10 mouse cellular contexts compared by ENCODE assay signal in genomic region chr2:180952731-180953171, GRCm38 (mm10). TPM values are rescaled to one million over a fixed set of nuclear protein-coding genes. Genes with fewer than 3 reads are reported as not detected.
DNase-seq lines count a peak whose midpoint lies in the region; ATAC-seq lines count a peak whose summit lies in the region.
"Had no signal": no experiment of that assay in that cellular context is flagged by ENCODE, and none has a peak within 500 bp of the region (broad histone marks: within the 10 kb centered on the region; RNA-seq: fewer than 3 reads in every experiment).

No protein-coding gene starts in this region.

- ATAC-seq in heart, embryonic 15.5 days (replicated peaks; ENCODE audit: insufficient number of reproducible peaks, insufficient read depth, low FRiP score, low read depth): no peak; the same call in 1 of the 2 replicates
- peak; percentile 51 for ATAC-seq in forebrain, embryonic 14.5 days
- ATAC-seq in limb, embryonic 11.5 days (ENCODE audit: insufficient number of reproducible peaks, low FRiP score, low TSS enrichment, low read depth): no peak

- peak overlapping the region; percentile 62 for H3K4me3 ChIP-seq in heart, embryonic 15.5 days
- peak overlapping the region; percentile 65 for H3K4me3 ChIP-seq in forebrain, embryonic 14.5 days (ENCODE audit: low read depth, low read length)
- H3K4me3 ChIP-seq in limb, embryonic 11.5 days (ENCODE audit: low read depth, low read length): no peak overlapping the region
- H3K4me3 ChIP-seq: erythroblast, embryonic 14.5 days had no signal

- no peak for DNase-seq in heart, adult 8-10 months (ENCODE audit: low spot score)
- peak; percentile 57 for DNase-seq in R1 (ENCODE audit: low read depth, low spot score)
- peak; percentile 77 for DNase-seq in forebrain, embryonic 14.5 days (ENCODE audit: low spot score)
- DNase-seq in limb, embryonic 11.5 days (ENCODE audit: low spot score): peak; percentile 34
- DNase-seq in thymus, postnatal 10 days (ENCODE audit: low spot score in 2 of 2): no peak
- DNase-seq in B cell, adult 2 months: no peak
- DNase-seq in yolk sac, embryonic 10.5 days (ENCODE audit: low spot score): no peak

- peaks cover 33% of the 10 kb centered on the region for H3K27me3 ChIP-seq in heart, embryonic 15.5 days
- H3K27me3 ChIP-seq in forebrain, embryonic 14.5 days (replicated peaks; ENCODE audit: control insufficient read depth, insufficient read depth, low read length): no peaks in the 10 kb centered on the region
- peaks cover 8% of the 10 kb centered on the region for H3K27me3 ChIP-seq in limb, embryonic 11.5 days (ENCODE audit: control insufficient read depth, insufficient read depth, low read length)

- peak overlapping the region; percentile 91 for H3K4me2 ChIP-seq in heart, embryonic 15.5 days
- H3K4me2 ChIP-seq in forebrain, embryonic 14.5 days (ENCODE audit: low read length): peak overlapping the region; percentile 76
- no peak overlapping the region for H3K4me2 ChIP-seq in limb, embryonic 11.5 days (ENCODE audit: low read depth, severe bottlenecking)

- no peaks in the 10 kb centered on the region for H3K36me3 ChIP-seq in heart, embryonic 15.5 days
- H3K36me3 ChIP-seq in forebrain, embryonic 14.5 days (ENCODE audit: control insufficient read depth, insufficient read depth, low read length): no peaks in the 10 kb centered on the region
- no peaks in the 10 kb centered on the region for H3K36me3 ChIP-seq in limb, embryonic 11.5 days (ENCODE audit: control insufficient read depth, insufficient read depth, low read length)

- peak overlapping the region; percentile 70 for H3K27ac ChIP-seq in heart, embryonic 15.5 days
- H3K27ac ChIP-seq in forebrain, embryonic 14.5 days (ENCODE audit: low read depth, low read length): peak overlapping the region; percentile 88
- no peak overlapping the region for H3K27ac ChIP-seq in limb, embryonic 11.5 days (replicated peaks; ENCODE audit: low read depth, low read length)
- H3K27ac ChIP-seq: macrophage had no signal

- H3K9ac ChIP-seq in heart, embryonic 15.5 days: no peak overlapping the region
- H3K9ac ChIP-seq in forebrain, embryonic 14.5 days (ENCODE audit: low read length): peak overlapping the region; percentile 32; the same call in 1 of the 2 replicates
- H3K9ac ChIP-seq in limb, embryonic 11.5 days (ENCODE audit: low read length): no peak overlapping the region; the same call in 1 of the 2 replicates

- WGBS in heart, embryonic 15.5 days: 24% methylated on average over 9 of the region's 9 CpGs
- WGBS in forebrain, embryonic 14.5 days: 2% methylated on average over 9 of the region's 9 CpGs
- WGBS in limb, embryonic 11.5 days: 15% methylated on average over 9 of the region's 9 CpGs

- peaks cover 31% of the 10 kb centered on the region for H3K4me1 ChIP-seq in heart, embryonic 15.5 days (replicated peaks)
- H3K4me1 ChIP-seq in forebrain, embryonic 14.5 days (ENCODE audit: control insufficient read depth, insufficient read depth, low read length): peaks cover 23% of the 10 kb centered on the region
- H3K4me1 ChIP-seq in limb, embryonic 11.5 days (ENCODE audit: control insufficient read depth, insufficient read depth, low read length): 0 out of 2 replicates have a peak, but pooled peaks cover 7% of the 10 kb centered on the region

- H3K9me3 ChIP-seq in heart, embryonic 15.5 days (replicated peaks): no peaks in the 10 kb centered on the region
- H3K9me3 ChIP-seq in forebrain, embryonic 14.5 days (replicated peaks; ENCODE audit: control insufficient read depth, low read length): no peaks in the 10 kb centered on the region
- H3K9me3 ChIP-seq in limb, embryonic 11.5 days (ENCODE audit: control insufficient read depth, low read length): no peaks in the 10 kb centered on the region

RNA-seq across cellular contexts. Expression of gene Nkain4, which starts 1.7 kb away (rescaled TPM):
- 38.2 and 49.5 TPM in 2 replicates for polyA plus RNA-seq in heart, embryonic 15.5 days (2015; fragmentation: Nextera tagmentation; extraction: Ambion mirVana)
- total RNA-seq in heart, adult 8-10 months (2022): 10 to 100 TPM in 1 of 4 experiments, 1 to 10 TPM in 3; 6.6 to 12.0 (median 6.7) TPM
- 57.3 and 60.7 TPM in 2 replicates for polyA plus RNA-seq in forebrain, embryonic 14.5 days (2014; fragmentation: Nextera tagmentation; extraction: Ambion mirVana)
- polyA plus RNA-seq in limb, embryonic 11.5 days (2014; fragmentation: Nextera tagmentation; extraction: Ambion mirVana): 3.6 and 7.8 TPM in 2 replicates
- polyA plus RNA-seq: erythroblast, embryonic 14.5 days; macrophage had no signal

RNA-seq across cellular contexts. Expression of gene Arfgap1, which starts 14.3 kb away (rescaled TPM):
- polyA plus RNA-seq in heart, embryonic 15.5 days (2015; fragmentation: Nextera tagmentation; extraction: Ambion mirVana): 71.8 and 92.4 TPM in 2 replicates
- total RNA-seq in heart, adult 8-10 months (2022): 10 to 100 TPM; 28.1 to 35.6 (median 33.2) TPM
- polyA plus RNA-seq in forebrain, embryonic 14.5 days (2014; fragmentation: Nextera tagmentation; extraction: Ambion mirVana): 71.7 and 85.4 TPM in 2 replicates
- 60.4 and 69.3 TPM in 2 replicates for polyA plus RNA-seq in limb, embryonic 11.5 days (2014; fragmentation: Nextera tagmentation; extraction: Ambion mirVana)

RNA-seq across cellular contexts. Expression of gene Birc7, which starts 23.9 kb away (rescaled TPM):
- 0.11 TPM in 1 of 2 replicates, not detected in the other for polyA plus RNA-seq in heart, embryonic 15.5 days (2015; fragmentation: Nextera tagmentation; extraction: Ambion mirVana)
- not detected for total RNA-seq in heart, adult 8-10 months (2022)
- polyA plus RNA-seq in forebrain, embryonic 14.5 days (2014; fragmentation: Nextera tagmentation; extraction: Ambion mirVana): not detected in 2 replicates
- not detected in 2 replicates for polyA plus RNA-seq in limb, embryonic 11.5 days (2014; fragmentation: Nextera tagmentation; extraction: Ambion mirVana)
- polyA plus RNA-seq: erythroblast, embryonic 14.5 days; macrophage had no signal

RNA-seq across cellular contexts. Expression of gene Ythdf1, which starts 32.0 kb away (rescaled TPM):
- polyA plus RNA-seq in heart, embryonic 15.5 days (2015; fragmentation: Nextera tagmentation; extraction: Ambion mirVana): 32.9 and 42.2 TPM in 2 replicates
- total RNA-seq in heart, adult 8-10 months (2022): 10 to 100 TPM; 28.5 to 31.4 (median 30.5) TPM
- 24.5 and 36.8 TPM in 2 replicates for polyA plus RNA-seq in forebrain, embryonic 14.5 days (2014; fragmentation: Nextera tagmentation; extraction: Ambion mirVana)
- polyA plus RNA-seq in limb, embryonic 11.5 days (2014; fragmentation: Nextera tagmentation; extraction: Ambion mirVana): 80.5 and 83.1 TPM in 2 replicates

RNA-seq across cellular contexts. Expression of gene Col20a1, which starts 33.6 kb away (rescaled TPM):
- 0.04 and 0.43 TPM in 2 replicates for polyA plus RNA-seq in heart, embryonic 15.5 days (2015; fragmentation: Nextera tagmentation; extraction: Ambion mirVana)
- under 1 TPM; 0.19 to 0.75 (median 0.28) TPM for total RNA-seq in heart, adult 8-10 months (2022)
- 0.07 and 0.10 TPM in 2 replicates for polyA plus RNA-seq in forebrain, embryonic 14.5 days (2014; fragmentation: Nextera tagmentation; extraction: Ambion mirVana)
- 0.15 and 0.71 TPM in 2 replicates for polyA plus RNA-seq in limb, embryonic 11.5 days (2014; fragmentation: Nextera tagmentation; extraction: Ambion mirVana)

Comparison
In these comparisons a context has a peak if more than half of its experiments do, and no peak if none do; other contexts are left out.
1. DNase-seq: peak in R1 (single experiment), forebrain, embryonic 14.5 days (single experiment) and limb, embryonic 11.5 days (single experiment); none in heart, adult 8-10 months (single experiment), thymus, postnatal 10 days (0 of 2), B cell, adult 2 months (0 of 2) and yolk sac, embryonic 10.5 days (single experiment).